Mouse (Mus musculus) kidney, adult 2 months (tissue): ENCODE measurements around the gene Fry. TPM values are rescaled to one million over a fixed set of nuclear protein-coding genes. Genes with fewer than 3 reads are reported as not detected.

Experiments
- DNase-seq: peaks from one replicate; pipeline ENCODE4 v3.0.0; 2021
- H3K27ac ChIP-seq: fragments of 200-500 bp; 2 replicates; pipeline ENCODE4 v1.5.1; 2012; ENCODE audit warnings: low read depth, low read length, control low read depth, inconsistent platforms; ENCODE audit not compliant: insufficient read depth
- H3K27me3 ChIP-seq: fragments of 200-500 bp; replicated peaks from 2 replicates; pipeline ENCODE4 v1.6.1; 2012; ENCODE audit warnings: mild to moderate bottlenecking, moderate library complexity, low read length, inconsistent platforms; ENCODE audit not compliant: control insufficient read depth, insufficient read depth
- H3K36me3 ChIP-seq: fragments of 200-500 bp; 2 replicates; pipeline ENCODE4 v1.6.1; 2012; ENCODE audit warnings: mild to moderate bottlenecking, moderate library complexity, low read length, inconsistent platforms; ENCODE audit not compliant: control insufficient read depth, insufficient read depth
- H3K4me1 ChIP-seq: fragments of 200-500 bp; 2 replicates; pipeline ENCODE4 v1.6.1; 2011; ENCODE audit warnings: low read length; ENCODE audit not compliant: control insufficient read depth, insufficient read depth
- H3K4me3 ChIP-seq: fragments of 200-500 bp; 2 replicates; pipeline ENCODE4 v1.5.1; 2011; ENCODE audit warnings: mild to moderate bottlenecking, low read depth, low read length, control low read depth; ENCODE audit not compliant: insufficient read depth
- CTCF ChIP-seq: fragments of 200-500 bp; conservative IDR thresholded peaks from 2 replicates; pipeline ENCODE4 v1.5.1; 2011; ENCODE audit warnings: low read depth, mild to moderate bottlenecking, control low read depth, low read length, moderate library complexity, mixed read lengths; ENCODE audit not compliant: insufficient read depth, insufficient read length
- POLR2A ChIP-seq: fragments of 200-500 bp; IDR thresholded peaks from one replicate; pipeline ENCODE4 v1.6.1; 2011; ENCODE audit warnings: low read depth, low read length, control low read depth
- WGBS: fragments of 180-500 bp; shearing (Covaris S2); methylation state at CpG from one replicate; pipeline ENCODE4 v1.1.7; 2018; 5-methylcytosine and 5-hydroxymethylcytosine counted together
- polyA plus RNA-seq: library from polyadenylated mRNA; depleted of rRNA; stranded (reverse); fragments of >200 nt; gene quantifications from 2 replicates; pipeline ENCODE4 v1.2.3, GENCODE M21; 2012

The Fry gene
- polyA plus RNA-seq, 1 experiment: 12.9 TPM

DNA sequence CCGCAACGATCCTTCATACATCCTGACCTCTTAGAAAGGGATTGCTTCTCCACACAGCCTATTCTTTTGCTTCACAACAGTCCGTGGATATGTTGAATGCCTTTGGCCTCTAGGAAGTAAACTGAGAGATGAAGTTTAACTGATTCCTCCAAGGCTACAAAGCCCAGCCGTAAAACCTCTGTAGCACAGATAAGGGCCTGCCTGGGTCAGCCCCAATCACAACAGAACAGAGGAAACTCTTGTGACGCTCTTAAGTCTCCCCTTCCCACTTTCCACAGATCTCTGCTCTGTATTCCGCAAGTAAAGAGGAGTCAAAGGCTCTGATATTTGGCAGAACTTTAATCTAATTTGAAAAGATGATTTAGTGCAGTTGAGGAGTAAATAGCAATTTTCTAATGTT lies 251.8 kb downstream of the Fry start:
- 74% methylated on average over 6 of the region's 6 CpGs for WGBS
- no peaks in the 10 kb centered on the region for H3K4me1 ChIP-seq
- 0 out of 2 replicates have a peak, but pooled peaks cover 1% of the 10 kb centered on the region for H3K36me3 ChIP-seq
- DNase-seq: no peak
- H3K27me3 ChIP-seq: no peaks in the 10 kb centered on the region
- no peak overlapping the region for H3K4me3 ChIP-seq
- TF ChIP-seq CTCF (no peak), POLR2A (no peak)
- H3K27ac ChIP-seq: no peak overlapping the region

DNA sequence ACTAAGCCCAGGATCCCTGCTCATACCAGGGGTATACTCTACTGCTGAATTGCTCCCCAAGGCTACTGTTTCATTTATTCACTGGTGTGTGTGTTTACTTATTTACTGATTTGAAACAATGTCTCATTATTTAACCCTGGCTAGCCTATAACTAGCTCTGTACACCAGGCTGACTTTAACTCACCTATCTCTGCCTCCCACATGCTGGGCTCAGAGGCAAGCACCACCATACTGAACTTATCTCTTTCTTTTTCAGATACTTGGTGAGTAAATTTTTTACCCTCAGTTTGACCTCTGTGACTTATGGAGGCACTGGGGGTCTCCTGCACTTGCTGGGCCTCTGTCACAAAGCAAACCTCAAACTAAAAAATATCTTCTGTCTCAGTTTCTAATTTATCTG lies 252.4 kb downstream of the Fry start:
- Histone ChIP-seq H3K27ac (no peak overlapping the region), H3K27me3 (no peaks in the 10 kb centered on the region), H3K4me1 (no peaks in the 10 kb centered on the region), H3K4me3 (no peak overlapping the region), H3K36me3 (0 out of 2 replicates have a peak, but pooled peaks cover 1% of the 10 kb centered on the region)
- TF ChIP-seq POLR2A (no peak), CTCF (no peak)
- DNase-seq: no peak

DNA sequence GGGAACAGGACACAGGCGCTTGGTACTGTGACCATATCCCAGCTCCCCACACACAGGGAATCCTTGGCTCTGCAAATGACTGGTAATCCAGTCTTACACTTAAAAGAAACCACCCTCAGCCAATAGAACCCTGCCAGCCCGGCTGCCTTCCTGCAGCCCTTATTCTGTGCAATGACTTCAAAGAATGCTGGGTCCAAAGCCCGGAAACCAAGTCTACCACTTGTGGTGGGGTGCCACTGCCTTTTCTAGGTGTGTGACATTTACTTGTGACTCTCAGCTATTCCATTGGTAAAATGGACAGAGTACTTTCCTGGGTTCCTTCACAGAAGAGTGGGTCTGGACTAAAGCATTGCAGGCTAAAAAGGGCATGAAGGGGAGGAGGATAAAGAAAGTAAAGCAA lies 254.5 kb downstream of the Fry start:
- TF ChIP-seq POLR2A (no peak), CTCF (no peak)
- H3K27me3 ChIP-seq: no peaks in the 10 kb centered on the region
- no peak overlapping the region for H3K4me3 ChIP-seq
- DNase-seq: no peak
- H3K36me3 ChIP-seq: 0 out of 2 replicates have a peak, but pooled peaks cover 1% of the 10 kb centered on the region
- no peak overlapping the region for H3K27ac ChIP-seq
- H3K4me1 ChIP-seq: no peaks in the 10 kb centered on the region
- WGBS: 84% methylated on average over 3 of the region's 3 CpGs

DNA sequence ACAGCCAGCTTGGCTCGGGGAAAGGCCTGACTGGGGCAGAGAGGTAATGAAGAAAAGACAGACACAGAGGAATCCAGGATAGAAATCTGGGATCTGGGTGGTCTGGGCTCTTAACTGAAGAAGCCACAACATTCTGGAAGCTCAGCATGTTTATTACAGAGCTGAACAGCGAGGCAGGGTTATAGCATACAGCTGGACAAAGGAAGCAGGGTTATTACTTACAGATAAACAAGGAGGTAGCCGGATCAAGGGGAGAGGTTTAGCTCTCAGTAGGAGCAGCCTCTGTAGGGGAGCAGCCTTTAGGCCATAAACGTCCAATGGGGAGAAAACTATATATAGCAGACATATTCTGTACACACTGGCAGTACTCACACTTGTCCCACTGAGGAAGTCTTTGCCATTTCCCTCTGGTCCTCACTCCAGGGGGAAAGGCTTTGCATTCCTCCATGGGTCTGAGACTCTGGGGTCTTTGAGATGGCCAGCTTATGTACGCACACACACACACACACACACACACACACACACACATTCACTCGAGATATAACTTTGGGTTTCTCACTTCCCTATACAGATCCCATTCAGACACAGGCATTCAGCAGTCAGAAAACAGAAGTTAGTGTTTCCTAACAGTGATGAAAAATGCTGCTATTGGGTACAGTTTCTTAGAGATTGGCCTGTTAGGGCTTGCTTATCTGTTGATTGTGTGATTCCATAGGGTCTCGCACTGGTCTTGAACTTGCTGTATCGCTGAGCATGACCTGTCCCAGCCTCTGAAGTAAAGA lies 256.5 kb downstream of the Fry start:
- no peak overlapping the region for H3K27ac ChIP-seq
- 85% methylated on average over 8 of the region's 8 CpGs for WGBS

DNA sequence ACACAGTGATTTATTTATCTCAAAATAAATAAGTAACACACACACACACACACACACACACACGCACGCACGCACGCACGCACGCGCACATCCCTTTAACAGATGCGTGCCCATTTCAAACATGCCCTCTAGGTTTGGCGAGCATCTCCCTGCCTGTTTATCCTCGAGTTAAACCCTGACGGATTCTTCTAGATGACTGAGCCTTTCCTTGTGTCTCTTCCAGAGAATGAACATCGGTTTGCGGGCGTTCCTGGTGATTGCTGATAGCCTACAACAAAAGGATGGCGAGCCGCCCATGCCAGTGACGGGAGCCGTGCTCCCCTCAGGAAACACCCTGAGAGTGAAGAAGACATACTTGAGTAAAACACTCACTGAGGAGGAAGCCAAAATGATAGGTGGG lies 260.1 kb downstream of the Fry start:
- no peaks in the 10 kb centered on the region for H3K27me3 ChIP-seq
- H3K27ac ChIP-seq: no peak overlapping the region
- H3K4me3 ChIP-seq: no peak overlapping the region
- no peaks in the 10 kb centered on the region for H3K4me1 ChIP-seq
- 91% methylated on average over 18 of the region's 18 CpGs for WGBS
- no peaks in the 10 kb centered on the region for H3K36me3 ChIP-seq
- TF ChIP-seq POLR2A (no peak), CTCF (no peak)
- no peak for DNase-seq

More for the DNA sequence above, 256.5 kb downstream of the Fry start:
- Histone ChIP-seq H3K4me3 (no peak overlapping the region), H3K4me1 (no peaks in the 10 kb centered on the region), H3K27me3 (no peaks in the 10 kb centered on the region), H3K36me3 (no peaks in the 10 kb centered on the region)
- TF ChIP-seq CTCF: no peak
- TF ChIP-seq POLR2A: no peak
- DNase-seq: no peak

DNA sequence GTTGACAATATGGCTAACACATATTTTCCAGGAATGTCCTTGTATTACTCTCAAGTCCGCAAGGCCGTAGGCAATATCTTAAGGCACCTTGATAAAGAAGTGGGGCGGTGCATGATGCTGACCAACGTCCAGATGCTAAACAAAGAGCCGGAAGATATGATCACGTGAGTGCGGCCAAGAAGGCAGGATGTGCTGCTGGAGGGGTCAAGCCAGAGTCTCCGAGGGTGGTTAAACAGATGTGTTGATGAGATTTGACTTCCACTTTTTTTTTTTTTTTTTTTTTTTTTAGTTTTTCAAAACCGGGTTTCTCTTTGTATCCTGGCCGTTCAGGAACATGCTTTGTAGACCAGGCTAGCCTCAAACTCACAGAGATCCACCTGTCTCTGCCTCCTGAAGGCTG lies 262.3 kb downstream of the Fry start:
- no peaks in the 10 kb centered on the region for H3K27me3 ChIP-seq
- no peak for DNase-seq
- H3K27ac ChIP-seq: no peak overlapping the region
- no peaks in the 10 kb centered on the region for H3K4me1 ChIP-seq
- WGBS: 87% methylated on average over 10 of the region's 10 CpGs
- H3K4me3 ChIP-seq: no peak overlapping the region
- H3K36me3 ChIP-seq: no peaks in the 10 kb centered on the region
- TF ChIP-seq POLR2A: no peak
- no peak for TF ChIP-seq CTCF

DNA sequence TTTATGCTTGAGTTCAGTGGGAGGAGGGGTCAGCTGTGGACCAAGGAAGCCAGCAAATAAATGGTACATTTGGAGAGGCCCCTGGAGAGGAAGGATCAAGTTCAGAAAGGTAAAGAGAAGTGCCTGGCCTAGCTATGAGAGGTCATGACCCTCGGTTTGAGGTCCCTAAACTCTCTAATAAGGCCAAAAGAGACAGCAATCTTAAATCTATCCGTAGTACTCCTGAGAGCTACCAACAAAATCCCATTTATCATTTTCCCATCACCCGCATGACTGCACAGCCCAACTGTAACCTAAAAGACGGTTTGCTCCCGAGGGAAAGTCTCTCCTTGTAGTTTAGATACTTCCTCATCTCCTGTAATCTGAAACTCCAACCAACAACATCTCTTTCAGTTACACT lies 264.0 kb downstream of the Fry start:
- H3K4me3 ChIP-seq: no peak overlapping the region
- no peak overlapping the region for H3K27ac ChIP-seq
- WGBS: 48% methylated on average over 5 of the region's 5 CpGs
- no peak for TF ChIP-seq POLR2A
- no peak for TF ChIP-seq CTCF
- H3K27me3 ChIP-seq: no peaks in the 10 kb centered on the region
- H3K36me3 ChIP-seq: no peaks in the 10 kb centered on the region
- H3K4me1 ChIP-seq: no peaks in the 10 kb centered on the region
- DNase-seq: no peak
